In genomic region chr8:117610506-117610905, GRCm38 (mm10) we compare ENCODE assay signal across 23 mouse cellular contexts.
A peak's percentile ranks its signal among the peaks of the same experiment; 100 is the strongest.
DNase-seq lines count a peak whose midpoint lies in the region; ATAC-seq and TF ChIP-seq lines count a peak whose summit lies in the region.
"Had no signal": no experiment of that assay in that cellular context is flagged by ENCODE, and none has a peak within 500 bp of the region (broad histone marks: within the 10 kb centered on the region; RNA-seq: fewer than 3 reads in every experiment).

No protein-coding gene starts in this region.

- H3K4me2 ChIP-seq in midbrain, embryonic 11.5 days: no peak overlapping the region
- no peak overlapping the region for H3K4me2 ChIP-seq in midbrain, embryonic 16.5 days (ENCODE audit: low read length)
- H3K4me2 ChIP-seq in stomach, postnatal 0 days (replicated peaks; ENCODE audit: low read depth): no peak overlapping the region

- H3K4me3 ChIP-seq in midbrain, embryonic 11.5 days (ENCODE audit: low read depth, low read length): no peak overlapping the region
- H3K4me3 ChIP-seq in midbrain, embryonic 16.5 days (ENCODE audit: low read depth, low read length): no peak overlapping the region
- H3K4me3 ChIP-seq in stomach, postnatal 0 days (ENCODE audit: low read depth, low read length): no peak overlapping the region

- no peaks in the 10 kb centered on the region for H3K27me3 ChIP-seq in midbrain, embryonic 11.5 days (ENCODE audit: control insufficient read depth, insufficient read depth, low read length)
- H3K27me3 ChIP-seq in midbrain, embryonic 16.5 days (ENCODE audit: control insufficient read depth, insufficient read depth, low read depth, low read length): no peaks in the 10 kb centered on the region; the same call in 1 of the 2 replicates
- no peaks in the 10 kb centered on the region for H3K27me3 ChIP-seq in stomach, postnatal 0 days (ENCODE audit: control insufficient read depth, insufficient read depth, low read length)
- H3K27me3 ChIP-seq: CH12.LX, Patski had no signal

- no peak overlapping the region for H3K9ac ChIP-seq in midbrain, embryonic 11.5 days (ENCODE audit: low read length)
- H3K9ac ChIP-seq in midbrain, embryonic 16.5 days (ENCODE audit: low read depth, low read length): no peak overlapping the region
- no peak overlapping the region for H3K9ac ChIP-seq in stomach, postnatal 0 days (ENCODE audit: low read length)

- no peak for TF ChIP-seq CTCF in stomach, postnatal 0 days (IDR thresholded peaks at IDR 0.05; ENCODE audit: low read depth)

- TF ChIP-seq EP300 in stomach, postnatal 0 days (optimal IDR thresholded peaks at IDR 0.05): no peak

- no peak overlapping the region for H3K27ac ChIP-seq in midbrain, embryonic 11.5 days (ENCODE audit: low read depth, low read length)
- no peak overlapping the region for H3K27ac ChIP-seq in midbrain, embryonic 16.5 days (ENCODE audit: low read length)
- no peak overlapping the region for H3K27ac ChIP-seq in stomach, postnatal 0 days (replicated peaks)

- H3K9me3 ChIP-seq in midbrain, embryonic 11.5 days (ENCODE audit: control insufficient read depth, low read length): no peaks in the 10 kb centered on the region
- no peaks in the 10 kb centered on the region for H3K9me3 ChIP-seq in midbrain, embryonic 16.5 days (replicated peaks; ENCODE audit: control insufficient read depth, low read length, poor library complexity, severe bottlenecking)
- no peaks in the 10 kb centered on the region for H3K9me3 ChIP-seq in stomach, postnatal 0 days (ENCODE audit: control insufficient read depth, low read length)

- ATAC-seq in midbrain, embryonic 11.5 days (ENCODE audit: low FRiP score): no peak
- ATAC-seq in midbrain, embryonic 16.5 days: no peak
- ATAC-seq in stomach, postnatal 0 days (ENCODE audit: low FRiP score, low TSS enrichment): no peak
- ATAC-seq: activated CD4-positive, CD25-positive, alpha-beta regulatory T cell, adult 4 months; CD4-positive, CD25-positive, alpha-beta regulatory T cell, adult 4 months; Patski had no signal

- H3K4me1 ChIP-seq in midbrain, embryonic 11.5 days (ENCODE audit: control insufficient read depth, insufficient read depth, low read length): no peaks in the 10 kb centered on the region
- H3K4me1 ChIP-seq in midbrain, embryonic 16.5 days (ENCODE audit: control insufficient read depth, insufficient read depth, low read length): no peaks in the 10 kb centered on the region
- no peaks in the 10 kb centered on the region for H3K4me1 ChIP-seq in stomach, postnatal 0 days (replicated peaks; ENCODE audit: control insufficient read depth, insufficient read depth)

- H3K36me3 ChIP-seq in midbrain, embryonic 11.5 days (ENCODE audit: control insufficient read depth, insufficient read depth, low read length): no peaks in the 10 kb centered on the region
- no peaks in the 10 kb centered on the region for H3K36me3 ChIP-seq in midbrain, embryonic 16.5 days (ENCODE audit: control insufficient read depth, insufficient read depth, low read length)
- no peaks in the 10 kb centered on the region for H3K36me3 ChIP-seq in stomach, postnatal 0 days (ENCODE audit: control insufficient read depth, insufficient read depth, low read length)
- H3K36me3 ChIP-seq: G1E had no signal

- DNase-seq in midbrain, embryonic 11.5 days (ENCODE audit: low spot score, missing footprints): peak; percentile 51
- DNase-seq in R1 (ENCODE audit: low read depth, low spot score) (peak; percentile 60), ZHBTc4 (ENCODE audit: low read depth, low spot score) (peak; percentile 63)
- no peak for DNase-seq in urinary bladder, postnatal 10 days (ENCODE audit: low spot score)
- DNase-seq in stomach, postnatal 0 days (ENCODE audit: low spot score): no peak
- DNase-seq: adrenal gland, adult 2 months; adrenal gland, adult 8-10 months; adrenal gland, postnatal 10 days; adrenal gland, postnatal 14 days; adrenal gland, postnatal 25 days; adrenal gland, postnatal 36 days; B cell, adult 2 months; cerebellum, adult 11 months; cerebellum, adult 11-12 months; cerebellum, adult 18-20 months; cerebellum, adult 2 months; cerebellum, adult 8-10 months had no signal

- whole genome bisulfite sequencing in midbrain, embryonic 11.5 days: 91% methylated on average over 10 of the region's 10 CpGs
- 97% methylated on average over 10 of the region's 10 CpGs for WGBS in midbrain, embryonic 16.5 days
- WGBS in stomach, postnatal 0 days: 90% methylated on average over 10 of the region's 10 CpGs

Comparison
In these comparisons a context has a peak if more than half of its experiments do, and no peak if none do; other contexts are left out.
1. DNase-seq: peak in midbrain, embryonic 11.5 days (single experiment), R1 (single experiment) and ZHBTc4 (single experiment); none in urinary bladder, postnatal 10 days (single experiment) and stomach, postnatal 0 days (single experiment).